Mouse (Mus musculus): ENCODE measurements at regions not wholly inside any gene's neighbourhood (a gene's known extent, or its start where the extent isn't known, plus 50 kb on each side); places are given as distances from the start of the nearest gene placed in this dataset.

- TF ChIP-seq CTCF (IDR thresholded peaks at IDR 0.05; ENCODE audit: borderline replicate concordance, extremely low read depth, insufficient read depth, insufficient read length) (no peak), POLR2A (IDR thresholded peaks at IDR 0.05; ENCODE audit: borderline replicate concordance, extremely low read depth, insufficient read depth, insufficient read length, poor library complexity, severe bottlenecking) (no peak)
- DNase-seq (ENCODE audit: low read depth), result no peak
Measured at GRCm38 (mm10) chr7:83227262-83228108, 357.2 kb upstream of the Tmc3 start.

DNA sequence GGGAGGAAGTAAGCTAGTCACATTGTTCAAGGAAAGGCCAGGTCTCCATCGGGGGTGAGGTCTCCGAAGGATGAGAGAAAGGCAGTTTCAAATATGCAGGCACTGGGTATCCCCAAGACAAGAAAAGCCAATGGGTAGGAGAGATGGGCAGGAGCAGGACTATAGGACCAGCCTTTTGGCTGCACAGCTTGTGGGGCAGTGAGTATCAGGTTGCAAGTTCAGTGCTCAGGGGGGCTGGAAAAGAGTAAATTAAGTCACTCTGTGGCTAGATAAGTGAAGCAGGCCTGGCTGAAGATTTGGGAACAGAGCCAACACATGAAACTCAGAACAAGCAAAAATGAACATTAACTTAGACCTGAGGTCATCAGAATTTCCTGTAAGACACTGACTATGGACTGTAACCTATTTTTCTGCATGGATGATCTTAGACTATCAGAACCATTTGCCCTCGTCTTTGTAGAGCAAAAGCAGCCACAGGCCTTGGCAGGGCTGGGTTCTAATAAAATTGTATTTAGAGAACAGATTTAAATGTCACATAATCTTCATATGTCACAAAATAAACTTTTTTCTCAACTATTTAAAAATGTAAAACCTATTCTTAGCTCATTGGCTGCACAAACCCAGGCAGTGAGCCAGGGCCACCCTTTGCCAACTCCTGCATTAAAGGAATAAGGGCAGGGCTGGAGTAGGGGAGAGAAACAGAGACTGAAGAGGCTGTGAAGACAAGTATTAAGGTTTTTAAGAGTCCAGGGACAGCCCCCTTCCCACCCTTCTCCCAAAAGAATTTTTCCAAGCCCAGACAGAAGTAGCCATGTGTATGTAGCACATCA lies 354.0 kb upstream of the Tmc3 start:
- TF ChIP-seq CTCF (IDR thresholded peaks at IDR 0.05; ENCODE audit: borderline replicate concordance, extremely low read depth, insufficient read depth, insufficient read length), result no peak
- TF ChIP-seq POLR2A (IDR thresholded peaks at IDR 0.05; ENCODE audit: borderline replicate concordance, extremely low read depth, insufficient read depth, insufficient read length, poor library complexity, severe bottlenecking), result no peak
- peak; percentile 65 for DNase-seq (ENCODE audit: low read depth)

GRCm38 (mm10) chr7:83235659-83236058 lies 349.1 kb upstream of the Tmc3 start:
- DNase-seq (ENCODE audit: low read depth), result peak; percentile 68
- no peak for TF ChIP-seq CTCF (IDR thresholded peaks at IDR 0.05; ENCODE audit: borderline replicate concordance, extremely low read depth, insufficient read depth, insufficient read length)
- TF ChIP-seq POLR2A (IDR thresholded peaks at IDR 0.05; ENCODE audit: borderline replicate concordance, extremely low read depth, insufficient read depth, insufficient read length, poor library complexity, severe bottlenecking), result no peak

DNA sequence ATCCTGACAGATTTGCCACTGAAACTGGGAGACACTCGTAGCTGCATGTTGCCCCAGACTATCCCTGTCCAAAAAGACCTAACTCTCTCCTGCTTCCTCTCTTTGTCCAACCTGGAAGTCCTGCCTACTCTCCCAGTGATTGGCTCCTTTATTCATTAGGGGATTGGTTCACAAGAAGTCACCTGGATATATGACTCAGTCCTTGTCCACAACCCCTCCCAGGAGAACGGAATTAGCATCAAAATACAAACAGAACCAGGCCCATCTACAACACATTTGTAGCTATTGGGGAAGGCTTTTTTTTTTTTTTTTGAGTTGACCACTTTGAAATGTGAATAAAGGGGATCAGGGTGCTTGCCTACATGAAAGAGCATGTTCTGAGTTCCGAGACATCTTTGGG lies 347.4 kb upstream of the Tmc3 start:
- no peak for DNase-seq (ENCODE audit: low read depth)
- TF ChIP-seq CTCF (IDR thresholded peaks at IDR 0.05; ENCODE audit: borderline replicate concordance, extremely low read depth, insufficient read depth, insufficient read length) (no peak), POLR2A (IDR thresholded peaks at IDR 0.05; ENCODE audit: borderline replicate concordance, extremely low read depth, insufficient read depth, insufficient read length, poor library complexity, severe bottlenecking) (no peak)

DNA sequence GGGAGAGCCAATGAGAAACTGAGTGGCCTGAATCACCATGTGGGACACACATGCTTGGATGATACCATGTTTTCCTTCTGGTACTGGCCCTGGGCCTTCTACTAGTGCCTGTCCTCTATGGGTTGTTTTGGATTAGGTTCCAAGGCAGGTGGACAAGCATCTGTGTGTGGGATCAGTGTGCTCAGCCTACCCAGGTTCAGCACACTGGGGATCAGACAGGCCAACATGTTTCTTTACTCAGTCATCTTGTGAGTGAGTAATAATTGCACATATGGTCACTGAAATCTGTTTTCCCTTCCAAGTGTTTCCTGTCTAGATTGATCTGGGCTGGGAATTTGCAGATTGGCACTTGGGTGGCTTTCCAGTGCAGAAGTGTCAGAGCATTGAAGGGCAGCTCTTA lies 346.6 kb upstream of the Tmc3 start:
- TF ChIP-seq POLR2A (IDR thresholded peaks at IDR 0.05; ENCODE audit: borderline replicate concordance, extremely low read depth, insufficient read depth, insufficient read length, poor library complexity, severe bottlenecking) (no peak), CTCF (IDR thresholded peaks at IDR 0.05; ENCODE audit: borderline replicate concordance, extremely low read depth, insufficient read depth, insufficient read length) (no peak)
- DNase-seq (ENCODE audit: low read depth), result peak; percentile 74

- no peak for DNase-seq (ENCODE audit: low read depth)
- TF ChIP-seq CTCF (IDR thresholded peaks at IDR 0.05; ENCODE audit: borderline replicate concordance, extremely low read depth, insufficient read depth, insufficient read length) (no peak), POLR2A (IDR thresholded peaks at IDR 0.05; ENCODE audit: borderline replicate concordance, extremely low read depth, insufficient read depth, insufficient read length, poor library complexity, severe bottlenecking) (no peak)
Measured at GRCm38 (mm10) chr7:83242233-83242632, 342.5 kb upstream of the Tmc3 start.

DNA sequence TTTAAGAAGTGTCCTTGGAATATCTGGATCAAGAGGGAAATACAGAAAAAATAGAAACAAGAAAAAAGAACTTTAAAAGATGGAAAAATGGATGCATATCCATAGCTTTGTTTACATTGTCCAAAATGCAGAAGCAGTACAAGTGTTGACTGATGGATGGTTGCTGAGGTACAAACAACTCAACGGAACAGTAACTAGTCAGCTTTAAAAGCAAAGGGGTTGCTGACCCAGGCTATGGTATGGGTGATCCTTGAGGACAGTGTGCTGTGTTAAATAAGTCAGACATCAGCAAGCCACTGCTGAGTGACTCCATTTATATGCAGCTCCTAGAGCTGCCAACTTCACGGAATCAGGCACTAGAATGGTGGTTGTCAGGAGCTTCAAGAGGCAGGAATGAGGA lies 338.9 kb upstream of the Tmc3 start:
- DNase-seq (ENCODE audit: low read depth), result no peak
- TF ChIP-seq CTCF (IDR thresholded peaks at IDR 0.05; ENCODE audit: borderline replicate concordance, extremely low read depth, insufficient read depth, insufficient read length) (no peak), POLR2A (IDR thresholded peaks at IDR 0.05; ENCODE audit: borderline replicate concordance, extremely low read depth, insufficient read depth, insufficient read length, poor library complexity, severe bottlenecking) (no peak)

DNA sequence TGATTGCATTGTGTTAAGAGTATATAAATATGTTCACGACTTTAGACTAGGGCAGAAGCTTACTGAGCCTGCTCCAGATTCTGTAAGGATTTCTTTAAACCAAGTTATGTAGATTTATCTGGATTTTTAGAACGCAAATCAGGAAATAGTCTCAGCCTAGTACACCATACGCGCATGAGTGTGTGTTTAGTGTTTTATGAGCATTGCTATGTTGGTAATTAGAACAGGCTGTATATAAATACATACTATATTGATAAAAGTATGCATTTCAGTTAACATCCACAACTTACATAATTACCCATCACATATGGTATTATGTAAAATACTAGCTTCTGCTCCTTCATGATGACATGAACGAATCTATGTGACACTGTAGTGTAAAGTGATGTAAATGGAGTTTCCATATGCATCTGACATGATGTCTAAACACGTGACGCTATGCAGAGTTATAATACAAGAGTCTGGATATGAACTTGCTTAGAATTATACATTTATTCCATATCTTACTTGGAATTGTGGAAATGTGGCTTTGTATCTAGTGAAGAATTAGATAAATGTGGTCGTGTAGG lies 332.6 kb upstream of the Tmc3 start:
- DNase-seq (ENCODE audit: low read depth), result peak; percentile 24
- TF ChIP-seq POLR2A (IDR thresholded peaks at IDR 0.05; ENCODE audit: borderline replicate concordance, extremely low read depth, insufficient read depth, insufficient read length, poor library complexity, severe bottlenecking) (no peak), CTCF (IDR thresholded peaks at IDR 0.05; ENCODE audit: borderline replicate concordance, extremely low read depth, insufficient read depth, insufficient read length) (no peak)

- TF ChIP-seq CTCF (IDR thresholded peaks at IDR 0.05; ENCODE audit: borderline replicate concordance, extremely low read depth, insufficient read depth, insufficient read length) (no peak), POLR2A (IDR thresholded peaks at IDR 0.05; ENCODE audit: borderline replicate concordance, extremely low read depth, insufficient read depth, insufficient read length, poor library complexity, severe bottlenecking) (no peak)
- no peak for DNase-seq (ENCODE audit: low read depth)
Measured at GRCm38 (mm10) chr7:83253001-83253400, 331.7 kb upstream of the Tmc3 start.

GRCm38 (mm10) chr7:83253432-83253831 lies 331.3 kb upstream of the Tmc3 start:
- no peak for DNase-seq (ENCODE audit: low read depth)
- TF ChIP-seq CTCF (IDR thresholded peaks at IDR 0.05; ENCODE audit: borderline replicate concordance, extremely low read depth, insufficient read depth, insufficient read length), result no peak
- TF ChIP-seq POLR2A (IDR thresholded peaks at IDR 0.05; ENCODE audit: borderline replicate concordance, extremely low read depth, insufficient read depth, insufficient read length, poor library complexity, severe bottlenecking), result no peak

- no peak for DNase-seq (ENCODE audit: low read depth)
- TF ChIP-seq POLR2A (IDR thresholded peaks at IDR 0.05; ENCODE audit: borderline replicate concordance, extremely low read depth, insufficient read depth, insufficient read length, poor library complexity, severe bottlenecking) (no peak), CTCF (IDR thresholded peaks at IDR 0.05; ENCODE audit: borderline replicate concordance, extremely low read depth, insufficient read depth, insufficient read length) (no peak)
Measured at GRCm38 (mm10) chr7:83254411-83254810, 330.3 kb upstream of the Tmc3 start.

Data from brain, embryonic 14.5 days (tissue).